Mouse (Mus musculus): ENCODE data around the gene Map4k2.

DNA sequence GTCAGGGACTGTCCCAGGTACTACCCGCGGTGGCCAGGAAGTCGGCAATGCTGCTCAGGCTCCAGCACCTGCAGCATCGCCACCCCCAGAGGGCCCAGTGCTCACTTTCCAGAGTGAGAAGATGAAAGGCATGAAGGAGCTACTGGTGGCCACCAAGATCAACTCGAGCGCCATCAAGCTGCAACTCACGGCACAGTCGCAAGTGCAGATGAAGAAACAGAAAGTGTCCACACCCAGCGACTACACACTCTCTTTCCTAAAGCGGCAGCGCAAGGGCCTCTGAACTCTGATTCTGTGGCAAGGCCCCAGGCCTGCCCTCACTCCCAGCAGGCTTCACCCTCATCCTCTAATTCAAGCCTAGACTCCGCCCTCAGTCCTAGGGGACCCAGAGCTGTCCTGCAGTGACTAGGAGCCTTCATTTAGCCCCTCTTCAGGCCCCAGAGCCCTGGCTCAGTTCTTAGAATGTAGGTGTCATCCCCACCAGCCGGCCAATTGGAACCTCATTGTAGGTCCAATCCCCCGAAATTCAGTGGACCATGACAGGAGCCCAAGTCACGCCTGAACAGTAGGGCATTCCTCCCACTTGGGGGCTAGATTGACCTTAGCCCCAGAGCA, 938 bp upstream of the Map4k2 start:
- TF ChIP-seq CTCF (IDR thresholded peaks at IDR 0.05; ENCODE audit: borderline replicate concordance, control insufficient read depth, extremely low read depth, insufficient read depth, low read length, poor library complexity) (0 out of 2 replicates have a peak, but pooled peaks have one; percentile 12), POLR2A (IDR thresholded peaks at IDR 0.05; ENCODE audit: control insufficient read depth, extremely low read depth, insufficient read depth, low read length, poor library complexity) (no peak)

All from thymus, adult 2 months (tissue).